Mouse (Mus musculus) liver, embryonic 16.5 days (tissue): ENCODE data around the gene Sez6. TPM values are rescaled to one million over a fixed set of nuclear protein-coding genes. Genes with fewer than 3 reads are reported as not detected.

Experiments
- ATAC-seq: fragments of 200-750 bp; cut with Nextera tagmentation; 2 replicates; pipeline ENCODE4 v1.8.0; 2017; ENCODE audit warnings: low read depth, mild to moderate bottlenecking, moderate number of reproducible peaks, moderate library complexity
- H3K27ac ChIP-seq: fragments of 300-500 bp; sonication (generic); 2 replicates; pipeline ENCODE4 v1.5.1; 2014; ENCODE audit warnings: mild to moderate bottlenecking, low read length
- H3K27me3 ChIP-seq: fragments of 300-500 bp; sonication (generic); 2 replicates; pipeline ENCODE4 v1.6.1; 2014; ENCODE audit warnings: low read depth, low read length, mixed read lengths; ENCODE audit not compliant: control insufficient read depth, insufficient read depth
- H3K36me3 ChIP-seq: fragments of 300-500 bp; sonication (generic); 2 replicates; pipeline ENCODE4 v1.6.1; 2014; ENCODE audit warnings: mild to moderate bottlenecking; ENCODE audit not compliant: control insufficient read depth, insufficient read depth
- H3K4me1 ChIP-seq: fragments of 300-500 bp; sonication (generic); 2 replicates; pipeline ENCODE4 v1.6.1; 2014; ENCODE audit warnings: low read depth, low read length, mixed read lengths; ENCODE audit not compliant: control insufficient read depth
- H3K4me2 ChIP-seq: fragments of 300-500 bp; sonication (generic); 2 replicates; pipeline ENCODE4 v1.6.1; 2014; ENCODE audit warnings: low read depth, low read length, mixed read lengths
- H3K4me3 ChIP-seq: fragments of 300-500 bp; sonication (generic); 2 replicates; pipeline ENCODE4 v1.5.1; 2014; ENCODE audit warnings: low read depth, mild to moderate bottlenecking, low read length
- H3K9ac ChIP-seq: fragments of 300-500 bp; sonication (generic); 2 replicates; pipeline ENCODE4 v1.6.1; 2014; ENCODE audit warnings: low read depth, low read length
- H3K9me3 ChIP-seq: fragments of 300-500 bp; sonication (generic); replicated peaks from 2 replicates; pipeline ENCODE4 v1.6.1; 2016; ENCODE audit warnings: low read length; ENCODE audit not compliant: control insufficient read depth
- WGBS: fragments of 180-500 bp; shearing (Covaris S2); extraction: QIAGEN DNeasy Blood & Tissue Kit; methylation state at CpG from one replicate; pipeline ENCODE4 v1.1.7; 2014; ENCODE audit not compliant: insufficient replicate concordance; 5-methylcytosine and 5-hydroxymethylcytosine counted together
- polyA plus RNA-seq: library from polyadenylated mRNA; unstranded; fragments of >200 nt; fragmentation: Nextera tagmentation; extraction: Ambion mirVana; gene quantifications from 2 replicates; pipeline ENCODE4 v1.2.1, GENCODE M21; 2015

Gene Sez6
- 0.17 TPM in 1 of 2 replicates, not detected in the other for polyA plus RNA-seq

GRCm38 (mm10) chr11:77930751-77931540 lies at the start of gene Sez6:
Sez6 (plus strand) TSS chr11:77930800.
- peak; percentile 60 for ATAC-seq
- Histone ChIP-seq H3K36me3 (no peaks in the 10 kb centered on the region), H3K9me3 (no peaks in the 10 kb centered on the region), H3K4me2 (peak within 1 kb of the TSS; percentile 71), H3K4me3 (peak within 1 kb of the TSS; percentile 45), H3K27ac (no peak within 1 kb of the TSS), H3K9ac (no peak within 1 kb of the TSS), H3K4me1 (no peaks in the 10 kb centered on the region; the same call in 1 of the 2 replicates), H3K27me3 (peaks cover 66% of the 10 kb centered on the region)
- under 1% methylated on average over 73 of the region's 94 CpGs for WGBS

- H3K9ac ChIP-seq = no peak overlapping the region
- H3K9me3 ChIP-seq = no peaks in the 10 kb centered on the region
- no peaks in the 10 kb centered on the region for H3K27me3 ChIP-seq
- no peak overlapping the region for H3K4me3 ChIP-seq
- H3K36me3 ChIP-seq = no peaks in the 10 kb centered on the region
- H3K4me1 ChIP-seq = no peaks in the 10 kb centered on the region
- WGBS = 38% methylated on average over 10 of the region's 10 CpGs
- H3K4me2 ChIP-seq = no peak overlapping the region
- no peak overlapping the region for H3K27ac ChIP-seq
- ATAC-seq = no peak
These were observed 45.9 kb upstream of the Sez6 start for GRCm38 (mm10) chr11:77884524-77885245.

- WGBS = 52% methylated on average over 8 of the region's 8 CpGs
- no peak for ATAC-seq
- H3K4me3 ChIP-seq = no peak overlapping the region
- no peak overlapping the region for H3K27ac ChIP-seq
- H3K36me3 ChIP-seq = no peaks in the 10 kb centered on the region
- H3K9ac ChIP-seq = no peak overlapping the region
- no peaks in the 10 kb centered on the region for H3K4me1 ChIP-seq
- no peaks in the 10 kb centered on the region for H3K9me3 ChIP-seq
- H3K27me3 ChIP-seq = no peaks in the 10 kb centered on the region
- H3K4me2 ChIP-seq = no peak overlapping the region
These were observed 45.4 kb upstream of the Sez6 start for GRCm38 (mm10) chr11:77885246-77885575.

- Histone ChIP-seq H3K4me1 (no peaks in the 10 kb centered on the region; the same call in 1 of the 2 replicates), H3K36me3 (no peaks in the 10 kb centered on the region), H3K9ac (no peak overlapping the region), H3K27me3 (no peaks in the 10 kb centered on the region), H3K4me2 (no peak overlapping the region), H3K9me3 (no peaks in the 10 kb centered on the region), H3K27ac (no peak overlapping the region), H3K4me3 (no peak overlapping the region)
- WGBS = 22% methylated on average over 17 of the region's 17 CpGs
- ATAC-seq = no peak
These were observed 43.1 kb upstream of the Sez6 start for GRCm38 (mm10) chr11:77887373-77887960.

- no peak overlapping the region for H3K4me3 ChIP-seq
- no peaks in the 10 kb centered on the region for H3K36me3 ChIP-seq
- H3K27me3 ChIP-seq = peaks cover 3% of the 10 kb centered on the region; the same call in 1 of the 2 replicates
- H3K27ac ChIP-seq = no peak overlapping the region
- no peak overlapping the region for H3K9ac ChIP-seq
- no peak for ATAC-seq
- 53% methylated on average over 5 of the region's 5 CpGs for WGBS
- no peak overlapping the region for H3K4me2 ChIP-seq
- no peaks in the 10 kb centered on the region for H3K9me3 ChIP-seq
- no peaks in the 10 kb centered on the region; the same call in 1 of the 2 replicates for H3K4me1 ChIP-seq
These were observed 41.8 kb upstream of the Sez6 start for GRCm38 (mm10) chr11:77888846-77889245.

GRCm38 (mm10) chr11:77889484-77889883 lies 41.1 kb upstream of the Sez6 start:
- no peaks in the 10 kb centered on the region; the same call in 1 of the 2 replicates for H3K4me1 ChIP-seq
- no peak overlapping the region for H3K27ac ChIP-seq
- peaks cover 3% of the 10 kb centered on the region; the same call in 1 of the 2 replicates for H3K27me3 ChIP-seq
- no peak overlapping the region for H3K9ac ChIP-seq
- WGBS = 3% methylated on average over 1 of the region's 2 CpGs
- no peak overlapping the region for H3K4me3 ChIP-seq
- H3K36me3 ChIP-seq = no peaks in the 10 kb centered on the region
- H3K9me3 ChIP-seq = no peaks in the 10 kb centered on the region
- ATAC-seq = no peak
- H3K4me2 ChIP-seq = no peak overlapping the region

- Histone ChIP-seq H3K4me3 (no peak overlapping the region), H3K4me2 (no peak overlapping the region), H3K27ac (no peak overlapping the region), H3K36me3 (no peaks in the 10 kb centered on the region), H3K27me3 (peaks cover 3% of the 10 kb centered on the region; the same call in 1 of the 2 replicates), H3K9ac (no peak overlapping the region), H3K4me1 (peaks cover 3% of the 10 kb centered on the region; the same call in 1 of the 2 replicates), H3K9me3 (no peaks in the 10 kb centered on the region)
- 41% methylated on average over 2 of the region's 2 CpGs for WGBS
- no peak for ATAC-seq
These were observed 39.8 kb upstream of the Sez6 start for GRCm38 (mm10) chr11:77890648-77891258.

- peak overlapping the region; percentile 39 for H3K4me2 ChIP-seq
- peak overlapping the region; percentile 65; the same call in 1 of the 2 replicates for H3K27ac ChIP-seq
- H3K27me3 ChIP-seq = peaks cover 19% of the 10 kb centered on the region
- H3K36me3 ChIP-seq = no peaks in the 10 kb centered on the region
- peaks cover 3% of the 10 kb centered on the region; the same call in 1 of the 2 replicates for H3K4me1 ChIP-seq
- H3K9me3 ChIP-seq = no peaks in the 10 kb centered on the region
- peak overlapping the region; percentile 50 for H3K4me3 ChIP-seq
- WGBS = 20% methylated on average over 5 of the region's 5 CpGs
- no peak for ATAC-seq
- peak overlapping the region; percentile 13; the same call in 1 of the 2 replicates for H3K9ac ChIP-seq
These were observed 37.7 kb upstream of the Sez6 start for GRCm38 (mm10) chr11:77892883-77893282.
